Mouse (Mus musculus) lung, postnatal 0 days (tissue): Measurements from ENCODE around the gene Ube2a.

Experiments used
- CTCF ChIP-seq: IDR thresholded peaks from 2 replicates; pipeline ENCODE4 v1.5.1; 2016; ENCODE audit warnings: antibody characterized with exemption, mild to moderate bottlenecking
- EP300 ChIP-seq: IDR thresholded peaks from 2 replicates; pipeline ENCODE4 v1.6.1; 2016; ENCODE audit warnings: antibody characterized with exemption, mild to moderate bottlenecking, control low read depth

GRCm38 (mm10) chrX:36906539-36906938 is 32.8 kb downstream of the Ube2a start:
- TF ChIP-seq CTCF (peak; percentile 48), EP300 (no peak)
